Mouse (Mus musculus) layer of hippocampus, adult 8-10 months (tissue): ENCODE results near the gene Zfp46. TPM values are rescaled to one million over a fixed set of nuclear protein-coding genes. Genes with fewer than 3 reads are reported as not detected.

Experiments used
- DNase-seq, 2 experiments: peaks; one replicate each; pipeline ENCODE4 v3.0.0; 2022; ENCODE audit warnings: low spot score in 2 of 2
- total RNA-seq, 4 experiments: library from RNA; stranded (reverse); gene quantifications; 2 replicates each; pipeline ENCODE4 v1.2.4; 2022

The Zfp46 gene
- total RNA-seq, 4 experiments from 2014 or later, result 34.4 to 60.0 (median 42.5) TPM

DNA sequence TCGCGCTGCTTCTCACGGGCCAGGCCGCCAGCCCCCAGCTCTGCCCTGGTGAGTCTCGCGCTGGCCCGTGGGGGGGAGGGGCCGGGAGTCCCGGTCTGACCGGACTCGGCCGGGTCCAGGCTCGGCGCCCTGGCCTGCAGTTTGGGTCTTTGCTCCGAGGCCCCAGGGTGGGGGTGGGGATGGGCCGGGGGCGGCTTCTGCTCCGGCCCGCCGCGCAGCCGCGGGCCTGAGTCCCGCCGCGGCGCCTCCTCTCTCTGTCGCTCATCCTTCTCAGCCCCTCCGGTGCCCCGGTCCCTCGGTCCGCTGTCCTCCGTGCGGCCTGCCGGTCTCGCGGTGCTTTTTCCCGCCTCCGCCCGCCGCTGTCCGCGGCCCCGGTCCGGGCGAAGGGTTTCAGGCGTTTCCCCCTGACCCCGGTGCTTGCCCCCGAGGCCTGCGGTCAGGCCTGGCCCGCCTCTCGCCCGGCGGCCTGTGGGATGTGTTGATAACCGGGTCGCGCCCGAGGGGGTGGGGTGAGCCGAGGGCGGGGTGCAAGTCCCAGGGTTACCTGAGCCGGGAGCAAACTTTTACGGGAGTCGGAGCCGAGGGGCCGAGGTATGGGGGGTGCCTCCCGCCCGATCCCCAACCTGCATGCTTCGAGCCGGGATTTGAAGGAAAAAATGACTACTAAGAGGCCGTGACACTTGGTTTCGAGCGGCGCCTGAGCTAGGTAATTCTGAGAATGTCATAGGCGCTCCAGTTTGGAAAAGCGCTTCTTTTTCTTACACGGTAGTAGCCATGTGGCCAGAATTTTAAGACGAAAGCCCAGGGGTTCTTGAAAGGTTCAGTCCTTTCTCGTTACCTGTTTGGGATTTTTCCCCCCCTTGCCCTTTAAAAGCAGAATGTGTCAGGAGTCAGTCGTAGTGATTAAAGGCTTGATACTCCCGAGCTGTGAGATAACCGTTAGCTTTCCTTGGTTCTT, 26.8 kb downstream of the Zfp46 start:
- no peak for DNase-seq

DNA sequence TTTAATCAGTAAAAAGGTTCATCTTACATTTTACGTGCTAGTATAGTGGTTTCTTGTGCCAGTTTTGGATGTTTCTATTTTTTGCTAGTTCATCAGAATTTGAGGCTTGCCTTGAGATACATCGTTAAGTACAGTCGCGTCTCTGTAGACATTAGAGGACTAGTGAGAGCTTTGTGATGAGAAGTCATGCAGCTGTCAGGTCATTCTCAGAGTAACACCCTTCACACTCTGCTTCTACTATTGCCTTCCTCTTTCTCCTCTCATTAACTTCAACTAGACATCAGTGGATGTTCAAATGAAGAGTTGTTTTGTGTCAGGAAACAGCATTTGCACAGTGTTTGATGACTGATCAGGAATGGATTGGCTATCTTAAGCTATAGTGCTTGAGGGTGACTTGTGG, 28.1 kb downstream of the Zfp46 start:
- no peak for DNase-seq

DNA sequence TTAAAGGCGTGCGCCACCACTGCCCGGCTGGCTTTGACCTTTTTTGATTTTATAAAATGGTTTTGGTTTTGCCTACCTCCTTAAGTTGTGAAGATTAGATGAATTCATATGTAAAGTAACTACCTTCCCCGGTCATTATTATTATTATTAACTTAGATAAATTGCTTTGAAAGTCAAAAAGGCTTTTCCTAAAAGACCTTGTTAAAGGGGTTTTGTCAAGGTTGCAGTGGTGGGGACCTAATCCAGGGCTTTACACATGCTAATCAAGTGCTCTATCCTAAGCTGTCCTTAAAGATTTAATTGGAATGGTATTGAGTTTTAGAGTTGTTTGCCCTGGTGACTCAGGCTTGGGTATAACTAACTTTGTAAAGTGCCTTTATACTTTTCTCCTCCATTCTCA, 33.2 kb downstream of the Zfp46 start:
- no peak for DNase-seq

DNA sequence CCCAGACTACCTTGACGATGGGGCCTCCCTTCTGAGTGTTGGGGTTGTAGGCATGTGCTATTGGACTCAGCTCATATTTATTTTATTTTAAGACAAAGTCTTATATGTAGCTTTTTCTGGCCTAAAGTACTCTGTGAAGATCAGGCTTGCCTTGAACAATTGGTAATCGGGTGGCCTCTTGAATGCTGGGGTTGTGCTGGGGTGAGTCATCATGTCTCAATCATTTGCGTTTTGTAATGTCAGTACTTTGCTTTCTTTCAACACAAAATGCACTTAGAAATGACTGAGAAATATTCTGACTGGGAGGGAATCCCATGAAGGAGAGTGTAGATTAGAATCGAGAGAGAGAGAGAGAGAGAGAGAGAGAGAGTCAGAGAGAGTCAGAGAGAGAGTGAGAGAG, 35.5 kb downstream of the Zfp46 start:
- no peak for DNase-seq

DNA sequence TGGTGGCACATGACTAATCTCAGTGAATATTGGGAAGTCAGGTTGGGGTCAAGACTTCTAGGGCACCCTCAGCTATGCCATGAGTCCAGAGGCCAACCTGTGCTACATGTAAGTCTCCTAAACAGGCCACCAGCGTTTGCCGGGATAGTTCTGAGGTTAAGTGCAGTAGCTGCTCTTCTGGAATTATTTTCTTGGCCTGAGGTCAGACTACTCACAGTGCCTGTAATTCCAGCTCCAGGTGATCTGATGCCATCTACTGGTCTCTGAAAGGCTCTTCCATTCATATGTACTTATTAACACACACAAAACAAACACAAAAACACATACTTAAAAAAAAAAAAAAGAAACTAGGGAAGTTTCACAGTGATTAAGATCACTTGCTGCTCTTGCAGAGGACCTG, 39.7 kb downstream of the Zfp46 start:
- no peak for DNase-seq

DNA sequence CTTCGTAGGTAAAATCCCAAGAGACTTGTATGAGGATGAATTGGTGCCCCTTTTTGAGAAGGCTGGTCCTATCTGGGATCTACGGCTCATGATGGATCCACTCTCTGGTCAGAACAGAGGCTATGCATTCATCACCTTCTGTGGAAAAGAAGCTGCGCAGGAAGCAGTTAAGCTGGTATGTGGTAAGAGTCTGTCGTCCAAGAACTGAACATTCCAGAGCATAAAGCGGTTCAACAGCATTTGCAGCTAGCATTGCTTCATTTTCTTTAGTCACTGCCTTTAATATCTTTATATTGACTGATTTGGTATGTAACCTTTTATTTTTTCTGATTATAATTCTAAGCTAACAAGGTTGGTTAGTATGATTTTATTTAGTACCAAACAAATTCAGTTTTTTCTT, 42.8 kb downstream of the Zfp46 start:
- no peak for DNase-seq

DNA sequence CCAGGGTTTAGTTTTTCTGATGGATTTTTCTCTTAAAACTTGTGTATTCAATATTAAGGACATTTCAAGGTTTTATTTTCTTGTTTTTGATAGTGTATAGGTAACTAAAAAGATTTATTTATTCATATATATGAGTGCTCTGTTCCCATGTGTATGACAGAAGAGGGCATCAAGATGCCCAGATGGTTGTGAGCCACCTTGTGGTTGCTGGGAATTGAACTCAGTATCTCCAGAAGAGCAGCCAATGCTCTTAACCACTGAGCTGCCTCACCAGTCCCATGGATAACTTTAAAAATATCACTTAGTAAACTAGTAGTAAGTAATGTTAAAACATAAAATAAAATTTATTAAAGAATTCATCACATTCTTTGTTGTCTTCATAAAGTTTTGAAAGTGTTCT, 43.6 kb downstream of the Zfp46 start:
- DNase-seq, result no peak

DNA sequence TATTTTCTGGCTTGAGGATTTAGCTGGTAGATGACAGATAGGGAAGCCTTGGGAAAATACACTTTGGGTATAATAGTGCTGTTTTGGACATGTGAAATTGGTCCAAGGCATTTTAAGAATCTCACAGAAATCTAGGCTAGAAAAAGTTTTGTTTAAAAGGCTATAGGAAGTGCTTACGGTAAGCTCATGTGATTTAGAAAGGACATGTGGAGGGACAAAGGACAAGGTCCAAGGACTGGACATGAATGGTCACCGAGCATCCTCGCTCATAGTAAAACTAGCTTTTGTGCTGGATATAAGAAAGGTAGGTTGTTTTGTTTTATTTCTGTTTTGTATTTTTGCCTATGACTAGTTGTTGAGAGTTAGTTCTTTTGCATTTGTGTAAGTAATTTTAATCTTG, 47.2 kb downstream of the Zfp46 start:
- no peak for DNase-seq

DNA sequence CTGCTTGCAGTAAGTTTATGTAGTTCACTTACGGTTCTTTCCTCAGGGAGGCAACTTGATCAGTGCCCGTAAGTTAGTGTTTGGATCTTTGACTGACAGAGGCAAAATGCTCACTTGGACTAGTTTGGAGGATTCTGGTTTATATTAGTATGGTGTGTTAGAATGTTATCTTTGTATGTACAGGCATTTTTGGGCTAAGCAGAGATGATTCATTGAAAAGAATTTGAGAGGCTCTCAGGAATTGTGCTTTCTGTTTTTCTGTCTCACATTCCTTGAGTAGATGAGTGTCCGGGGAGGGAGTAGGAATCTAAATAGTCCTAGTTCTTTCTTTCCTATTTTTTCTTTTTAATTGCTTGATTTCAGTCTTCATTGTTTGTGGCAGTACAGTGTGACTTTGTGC, 48.7 kb downstream of the Zfp46 start:
- no peak for DNase-seq

DNA sequence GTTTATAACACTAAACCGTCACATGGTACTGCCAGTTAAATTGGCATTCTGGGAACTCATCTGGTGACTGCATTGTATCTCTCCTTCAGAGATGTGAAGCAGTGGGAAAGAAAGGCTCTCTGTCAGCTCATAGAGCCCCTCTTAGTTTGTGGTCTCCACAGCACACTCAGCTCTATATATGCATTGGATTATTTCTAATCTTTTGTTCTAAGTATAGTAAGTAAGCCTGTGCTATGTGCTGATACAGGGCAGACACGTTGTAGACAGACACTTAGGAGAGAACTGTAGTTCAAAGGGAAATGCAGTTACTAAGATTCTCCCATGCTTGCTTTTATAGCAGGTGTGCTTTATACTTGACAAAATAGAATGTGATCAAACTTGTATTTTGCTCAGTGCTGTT, 50.6 kb downstream of the Zfp46 start:
- no peak for DNase-seq

DNA sequence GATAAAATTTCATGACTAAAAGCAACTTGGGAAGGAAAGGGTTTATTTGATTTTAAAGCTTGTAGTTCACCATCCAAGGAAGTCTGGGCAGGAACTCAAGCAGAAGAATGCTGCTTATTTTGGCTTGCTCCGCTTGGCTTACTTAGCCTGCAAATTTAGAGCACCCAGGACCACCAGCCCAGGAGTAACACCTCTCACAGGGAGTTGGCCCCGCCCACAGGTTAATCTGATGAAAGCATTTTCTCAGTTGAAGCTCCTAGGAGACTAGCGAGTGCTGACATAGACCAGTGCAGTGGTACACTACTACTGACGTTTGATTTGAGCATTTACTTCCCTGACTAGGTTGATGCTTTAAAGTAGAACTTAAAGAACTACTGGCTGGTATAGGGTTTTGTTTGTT, 52.6 kb downstream of the Zfp46 start:
- no peak for DNase-seq

Other genes starting within 250 kb of the Zfp46 start
- gene Rpl11, start 231.3 kb upstream of the Zfp46 start, total RNA-seq, result 100 to 1,000 TPM; 193 to 354 (median 274) TPM
- 10 to 100 TPM; 40.5 to 59.5 (median 48.7) TPM for gene Id3, start 141.2 kb upstream of the Zfp46 start, total RNA-seq
- 1 to 10 TPM in 2 of 4 experiments, under 1 TPM in 2; 0.57 to 1.2 (median 0.98) TPM for gene E2f2, start 112.3 kb upstream of the Zfp46 start, total RNA-seq
- gene Asap3, start 78.3 kb upstream of the Zfp46 start, total RNA-seq, result 1 to 10 TPM; 2.5 to 6.3 (median 4.6) TPM
- gene Tcea3, start 37.0 kb upstream of the Zfp46 start, total RNA-seq, result under 1 TPM in 3 of 4 experiments, not detected in 1; 0.45 to 0.94 (median 0.64) TPM
- 100 to 1,000 TPM in 1 of 4 experiments, 10 to 100 TPM in 3; 76.5 to 101 (median 87.2) TPM for gene Hnrnpr, start 26.3 kb downstream of the Zfp46 start, total RNA-seq
- under 1 TPM; 0.14 to 0.76 (median 0.28) TPM for gene Htr1d, start 138.8 kb downstream of the Zfp46 start, total RNA-seq
- gene 6030445D17Rik, start 177.6 kb downstream of the Zfp46 start, total RNA-seq, result 1 to 10 TPM in 1 of 4 experiments, under 1 TPM in 3; 0.57 to 1.3 (median 0.85) TPM
- gene Luzp1, start 185.1 kb downstream of the Zfp46 start, total RNA-seq, result 100 to 1,000 TPM in 2 of 4 experiments, 10 to 100 TPM in 2; 72.1 to 118 (median 95.1) TPM